Mouse (Mus musculus) gastrocnemius, postnatal 36 days (tissue): ENCODE results near the gene Poc1b. TPM values are rescaled to one million over a fixed set of nuclear protein-coding genes. Genes with fewer than 3 reads are reported as not detected.

Source experiments
- DNase-seq, 2 experiments: peaks; one replicate each; pipeline ENCODE4 v3.0.0; 2022
- intact Hi-C: fragments of 180-260 bp; cut with DNase I; formaldehyde crosslinking; loops from one replicate; pipeline ENCODE4 v1.15.1; 2025
- total RNA-seq, 2 experiments: library from RNA; stranded (reverse); gene quantifications; 2 replicates each; pipeline ENCODE4 v1.2.3; 2021

Gene Poc1b
- total RNA-seq, 2 experiments from 2014 or later = 3.7 to 3.8 TPM

GRCm38 (mm10) chr10:99244655-99245260 is 137.9 kb downstream of the Poc1b start:
- intact Hi-C loops = no loop called here
- no peak for DNase-seq

GRCm38 (mm10) chr10:99246797-99247508 is 140.1 kb downstream of the Poc1b start:
- intact Hi-C loops = no loop called here
- no peak for DNase-seq

Other genes starting within 250 kb of the Poc1b start
- 10 to 100 TPM; 58.2 to 67.0 TPM for gene Atp2b1, start 192.6 kb upstream of the Poc1b start, total RNA-seq
- 1 to 10 TPM; 1.2 to 1.5 TPM for gene Galnt4, start 1.1 kb downstream of the Poc1b start, total RNA-seq
- not detected for gene Phxr2, start 19.3 kb downstream of the Poc1b start, total RNA-seq
- 10 to 100 TPM; 16.4 to 17.4 TPM for gene Dusp6, start 156.2 kb downstream of the Poc1b start, total RNA-seq